Comparison of ENCODE assay signal across 12 mouse cellular contexts in genomic region chr1:167339177-167339781, GRCm38 (mm10). TPM values are rescaled to one million over a fixed set of nuclear protein-coding genes. Genes with fewer than 3 reads are reported as not detected.
DNase-seq lines count a peak whose midpoint lies in the region; ATAC-seq lines count a peak whose summit lies in the region.
"Had no signal": no experiment of that assay in that cellular context is flagged by ENCODE, and none has a peak within 500 bp of the region (broad histone marks: within the 10 kb centered on the region; RNA-seq: fewer than 3 reads in every experiment).

No protein-coding gene starts in this region.

- peaks cover 27% of the 10 kb centered on the region for H3K4me1 ChIP-seq in liver, embryonic 12.5 days

- H3K4me3 ChIP-seq in liver, embryonic 12.5 days, result no peak overlapping the region

- intact Hi-C loops in left cerebral cortex, postnatal 36 days (cut with DNase I), result loop anchor here (5.0 kb wide), 1 partner anchor 337 kb away; the partner anchor contains the start of gene Fam78b

- peak overlapping the region; percentile 95; the same call in 1 of the 2 replicates for H3K4me2 ChIP-seq in liver, embryonic 12.5 days

- DNase-seq in CD4-positive, CD25-positive, alpha-beta regulatory T cell, adult 2 months (ENCODE audit: low read depth, low spot score), result peak; percentile 21
- DNase-seq in liver, result no peak
- DNase-seq in cerebellum, adult 9-11 months, result peak; percentile 67
- no peak for DNase-seq in kidney, postnatal 14 days
- no peak for DNase-seq in left cerebral cortex, postnatal 36 days (ENCODE audit: low spot score in 2 of 2)
- DNase-seq: kidney, adult 8-10 months had no signal

- no peak overlapping the region for H3K27ac ChIP-seq in liver, embryonic 12.5 days
- H3K27ac ChIP-seq: limb, embryonic 10.5 days had no signal

- no peak for ATAC-seq in CD4-positive, CD25-positive, alpha-beta regulatory T cell, adult 4 months
- no peak for ATAC-seq in liver, embryonic 12.5 days
- ATAC-seq in megakaryocyte-erythroid progenitor cell, adult 5-6 weeks (replicated peaks; ENCODE audit: low FRiP score, low TSS enrichment, poor library complexity, severe bottlenecking), result peak; percentile 22; the same call in 1 of the 2 replicates

- 75% methylated on average over 7 of the region's 9 CpGs for WGBS in liver, embryonic 12.5 days (ENCODE audit: insufficient replicate concordance)

- no peaks in the 10 kb centered on the region for H3K27me3 ChIP-seq in liver, embryonic 12.5 days (replicated peaks)
- H3K27me3 ChIP-seq: heart, embryonic 12.5 days had no signal

- H3K36me3 ChIP-seq in liver, embryonic 12.5 days, result no peaks in the 10 kb centered on the region
- H3K36me3 ChIP-seq: heart, embryonic 12.5 days; limb, embryonic 10.5 days had no signal

- H3K9ac ChIP-seq in liver, embryonic 12.5 days, result 0 out of 2 replicates have a peak overlapping the region, but pooled peaks have one; percentile 73

- no peaks in the 10 kb centered on the region for H3K9me3 ChIP-seq in liver, embryonic 12.5 days (replicated peaks)
- H3K9me3 ChIP-seq: heart, embryonic 12.5 days; limb, embryonic 10.5 days; megakaryocyte, embryonic 14.5 days had no signal

RNA-seq across cellular contexts. Expression of gene Aldh9a1, which starts 10.5 kb away (rescaled TPM):
- polyA plus RNA-seq in CD4-positive, CD25-positive, alpha-beta regulatory T cell, adult 4 months (2017; shearing (Covaris generic)), result 10 to 100 TPM; 70.3 to 93.0 TPM
- polyA plus RNA-seq in liver, embryonic 12.5 days (2016; fragmentation: Nextera tagmentation; extraction: Ambion mirVana), result 94.4 and 99.5 TPM in 2 replicates
- total RNA-seq in megakaryocyte-erythroid progenitor cell, adult 5-6 weeks (2014; fragmentation: Nextera tagmentation), result 43.2 and 49.4 TPM in 2 replicates
- 29.1 and 42.8 TPM in 2 replicates for total RNA-seq in megakaryocyte-erythroid progenitor cell, adult 5-6 weeks (2017)
- 10 to 100 TPM; 16.6 TPM for total RNA-seq in left cerebral cortex, postnatal 36 days (2021)

RNA-seq across cellular contexts. Expression of gene Tmco1, which starts 31.1 kb away (rescaled TPM):
- polyA plus RNA-seq in CD4-positive, CD25-positive, alpha-beta regulatory T cell, adult 4 months (2017; shearing (Covaris generic)), result 100 to 1,000 TPM; 102 to 115 TPM
- polyA plus RNA-seq in liver, embryonic 12.5 days (2016; fragmentation: Nextera tagmentation; extraction: Ambion mirVana), result 70.7 and 74.2 TPM in 2 replicates
- 89.8 and 97.2 TPM in 2 replicates for total RNA-seq in megakaryocyte-erythroid progenitor cell, adult 5-6 weeks (2014; fragmentation: Nextera tagmentation)
- 150 and 178 TPM in 2 replicates for total RNA-seq in megakaryocyte-erythroid progenitor cell, adult 5-6 weeks (2017)
- total RNA-seq in left cerebral cortex, postnatal 36 days (2021), result 10 to 100 TPM; 42.6 to 46.5 TPM

RNA-seq across cellular contexts. Expression of gene Uck2, which starts 54.2 kb away (rescaled TPM):
- 10 to 100 TPM; 24.0 to 35.0 TPM for polyA plus RNA-seq in CD4-positive, CD25-positive, alpha-beta regulatory T cell, adult 4 months (2017; shearing (Covaris generic))
- 102 and 103 TPM in 2 replicates for polyA plus RNA-seq in liver, embryonic 12.5 days (2016; fragmentation: Nextera tagmentation; extraction: Ambion mirVana)
- total RNA-seq in megakaryocyte-erythroid progenitor cell, adult 5-6 weeks (2014; fragmentation: Nextera tagmentation), result 187 and 249 TPM in 2 replicates
- 228 and 238 TPM in 2 replicates for total RNA-seq in megakaryocyte-erythroid progenitor cell, adult 5-6 weeks (2017)
- total RNA-seq in left cerebral cortex, postnatal 36 days (2021), result 10 to 100 TPM; 37.4 to 42.5 TPM

RNA-seq across cellular contexts. Expression of gene Mgst3, which starts 54.4 kb away (rescaled TPM):
- 1 to 10 TPM; 3.8 to 5.1 TPM for polyA plus RNA-seq in CD4-positive, CD25-positive, alpha-beta regulatory T cell, adult 4 months (2017; shearing (Covaris generic))
- 388 and 396 TPM in 2 replicates for polyA plus RNA-seq in liver, embryonic 12.5 days (2016; fragmentation: Nextera tagmentation; extraction: Ambion mirVana)
- total RNA-seq in megakaryocyte-erythroid progenitor cell, adult 5-6 weeks (2014; fragmentation: Nextera tagmentation), result 36.8 and 53.5 TPM in 2 replicates
- 17.8 and 43.6 TPM in 2 replicates for total RNA-seq in megakaryocyte-erythroid progenitor cell, adult 5-6 weeks (2017)
- 100 to 1,000 TPM; 105 to 117 TPM for total RNA-seq in left cerebral cortex, postnatal 36 days (2021)

Comparison
In these comparisons a context has a peak if more than half of its experiments do, and no peak if none do; other contexts are left out.
1. DNase-seq: peak in CD4-positive, CD25-positive, alpha-beta regulatory T cell, adult 2 months (single experiment) and cerebellum, adult 9-11 months (single experiment); none in liver (single experiment), kidney, postnatal 14 days (single experiment) and left cerebral cortex, postnatal 36 days (0 of 2).
2. RNA of gene Uck2, which starts 54.2 kb away (total RNA-seq): 187 to 249 TPM in megakaryocyte-erythroid progenitor cell, adult 5-6 weeks; 37.4 to 42.5 TPM in left cerebral cortex, postnatal 36 days; every median in the first group is over 4 times any median in the second.